Mouse (Mus musculus): ENCODE results near the gene Senp3. TPM values are rescaled to one million over a fixed set of nuclear protein-coding genes. Genes with fewer than 3 reads are reported as not detected.

The Senp3 gene
- polyA plus RNA-seq, 1 experiment from 2014 or later = 125 TPM

- H3K9me3 ChIP-seq = no peaks in the 10 kb centered on the region
- ATAC-seq (ENCODE audit: low FRiP score, low read depth) = no peak
- H3K4me2 ChIP-seq (replicated peaks) = peak within 1 kb of the TSS; percentile 21
- WGBS = 82% methylated on average over 10 of the region's 10 CpGs
- peak within 1 kb of the TSS; percentile 48 for H3K9ac ChIP-seq
- no peak within 1 kb of the TSS for H3K4me3 ChIP-seq
- H3K27ac ChIP-seq = peak within 1 kb of the TSS; percentile 22; the same call in 1 of the 2 replicates
- no peaks in the 10 kb centered on the region for H3K27me3 ChIP-seq
- no peaks in the 10 kb centered on the region for H3K36me3 ChIP-seq
- peaks cover 46% of the 10 kb centered on the region for H3K4me1 ChIP-seq
Observed at GRCm38 (mm10) chr11:69685526-69686148, 3.8 kb upstream of the Senp3 start, which contains the start of gene Tnfsf13. TSS of gene Tnfsf13 (minus strand) at chr11:69685784.

- Histone ChIP-seq H3K36me3 (peaks cover 6% of the 10 kb centered on the region), H3K9me3 (no peaks in the 10 kb centered on the region), H3K4me3 (no peak overlapping the region), H3K27ac (no peak overlapping the region), H3K9ac (peak overlapping the region; percentile 13; the same call in 1 of the 2 replicates), H3K27me3 (no peaks in the 10 kb centered on the region), H3K4me2 (replicated peaks) (no peak overlapping the region), H3K4me1 (peaks cover 53% of the 10 kb centered on the region)
- no peak for ATAC-seq (ENCODE audit: low FRiP score, low read depth)
- WGBS = 85% methylated on average over 6 of the region's 6 CpGs
Observed at GRCm38 (mm10) chr11:69684936-69685335, 3.1 kb upstream of the Senp3 start.

DNA sequence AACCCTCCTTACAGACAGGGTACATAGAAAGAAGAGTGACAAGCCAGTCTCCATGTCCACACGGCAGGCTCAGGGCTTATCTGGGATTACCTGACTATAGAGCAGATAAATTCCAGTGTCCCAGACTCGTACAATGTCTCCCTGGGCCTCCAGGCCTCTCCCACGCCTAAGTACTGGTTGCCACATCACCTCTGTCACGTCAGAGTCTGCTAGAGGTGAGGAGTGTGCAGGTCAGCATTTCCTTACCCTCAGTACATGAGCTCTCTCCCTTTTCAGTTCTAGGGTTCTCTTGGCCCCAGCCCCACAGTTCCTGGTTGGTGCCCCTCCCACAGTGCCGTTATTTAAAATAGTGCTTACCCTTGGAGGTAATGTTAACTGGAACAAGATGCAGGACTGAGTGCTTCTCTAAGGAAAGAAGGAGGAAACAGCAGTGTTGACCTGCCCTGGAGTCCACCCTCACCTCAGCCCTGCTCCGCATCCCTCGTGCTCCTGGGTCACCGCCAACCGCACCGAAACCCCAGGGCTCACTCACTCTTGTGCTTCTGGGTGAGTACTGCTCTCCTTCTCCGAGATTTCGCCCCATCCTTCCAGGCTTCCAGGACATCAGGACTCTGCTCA lies 2.4 kb upstream of the Senp3 start:
- Histone ChIP-seq H3K9me3 (no peaks in the 10 kb centered on the region), H3K27ac (no peak overlapping the region), H3K4me1 (peaks cover 59% of the 10 kb centered on the region), H3K4me3 (no peak overlapping the region), H3K27me3 (no peaks in the 10 kb centered on the region), H3K36me3 (peaks cover 12% of the 10 kb centered on the region), H3K9ac (no peak overlapping the region), H3K4me2 (replicated peaks) (no peak overlapping the region)
- ATAC-seq (ENCODE audit: low FRiP score, low read depth) = no peak
- 79% methylated on average over 12 of the region's 12 CpGs for WGBS

GRCm38 (mm10) chr11:69683576-69683975 lies 1.7 kb upstream of the Senp3 start:
- WGBS = 77% methylated on average over 7 of the region's 7 CpGs
- no peak for ATAC-seq (ENCODE audit: low FRiP score, low read depth)
- H3K4me3 ChIP-seq = no peak overlapping the region
- H3K4me2 ChIP-seq (replicated peaks) = peak overlapping the region; percentile 95
- H3K9ac ChIP-seq = peak overlapping the region; percentile 9; the same call in 1 of the 2 replicates
- H3K4me1 ChIP-seq = peaks cover 60% of the 10 kb centered on the region
- no peaks in the 10 kb centered on the region for H3K9me3 ChIP-seq
- no peaks in the 10 kb centered on the region for H3K27me3 ChIP-seq
- H3K36me3 ChIP-seq = peaks cover 18% of the 10 kb centered on the region
- peak overlapping the region; percentile 95 for H3K27ac ChIP-seq

DNA sequence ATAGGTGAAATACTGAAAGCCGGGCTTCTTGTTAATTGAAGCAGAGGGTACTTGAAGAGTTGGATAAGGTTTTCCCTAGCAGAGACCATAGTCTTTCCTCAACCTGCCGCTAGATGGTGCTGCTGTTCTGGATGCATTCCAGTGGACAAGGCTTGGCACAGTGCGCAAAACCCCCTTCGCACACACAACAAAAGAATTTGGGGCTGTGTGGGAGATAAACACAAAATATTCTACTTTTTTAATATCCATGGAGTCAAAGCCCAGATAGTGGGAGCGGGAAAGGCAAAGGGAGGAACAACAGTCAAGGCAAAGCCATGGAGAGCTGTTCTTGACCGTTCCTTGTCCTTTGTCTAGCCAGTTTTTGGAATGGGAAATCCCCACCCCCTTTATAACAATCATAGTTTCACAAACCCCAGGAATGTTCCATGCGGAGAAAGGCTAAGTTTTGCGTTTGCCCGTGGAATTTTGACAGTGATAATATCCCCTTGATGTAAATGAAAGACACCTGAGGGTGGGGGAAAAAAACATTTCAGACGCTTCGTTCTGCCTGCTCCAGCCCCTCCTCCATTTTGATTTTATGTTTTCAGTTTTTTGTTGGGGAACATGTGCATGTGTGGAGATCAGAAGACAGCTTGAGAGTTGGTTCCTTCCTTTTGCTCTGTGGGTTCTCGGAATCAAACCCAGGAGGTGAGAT lies 1.1 kb upstream of the Senp3 start:
- peaks cover 60% of the 10 kb centered on the region for H3K4me1 ChIP-seq

GRCm38 (mm10) chr11:69682209-69682839 lies 440 bp upstream of the Senp3 start:
- 27% methylated on average over 24 of the region's 24 CpGs for WGBS
- no peak for ATAC-seq (ENCODE audit: low FRiP score, low read depth)
- Histone ChIP-seq H3K4me1 (peaks cover 60% of the 10 kb centered on the region), H3K9me3 (no peaks in the 10 kb centered on the region), H3K27ac (peak overlapping the region; percentile 95), H3K4me2 (replicated peaks) (peak overlapping the region; percentile 95), H3K4me3 (peak overlapping the region; percentile 84), H3K36me3 (peaks cover 31% of the 10 kb centered on the region), H3K9ac (peak overlapping the region; percentile 91), H3K27me3 (no peaks in the 10 kb centered on the region)

More for the DNA sequence above, 1.1 kb upstream of the Senp3 start:
- H3K36me3 ChIP-seq = peaks cover 24% of the 10 kb centered on the region
- peak overlapping the region; percentile 95 for H3K4me2 ChIP-seq (replicated peaks)
- H3K27ac ChIP-seq = peak overlapping the region; percentile 95
- peak; percentile 34; the same call in 1 of the 2 replicates for ATAC-seq (ENCODE audit: low FRiP score, low read depth)
- 14% methylated on average over 12 of the region's 12 CpGs for WGBS
- peak overlapping the region; percentile 9 for H3K9ac ChIP-seq
- H3K9me3 ChIP-seq = no peaks in the 10 kb centered on the region
- H3K27me3 ChIP-seq = no peaks in the 10 kb centered on the region
- peak overlapping the region; percentile 84 for H3K4me3 ChIP-seq

GRCm38 (mm10) chr11:69680136-69680855 lies 1.6 kb downstream of the Senp3 start:
- no peak for ATAC-seq (ENCODE audit: low FRiP score, low read depth)
- Histone ChIP-seq H3K9me3 (no peaks in the 10 kb centered on the region), H3K4me1 (peaks cover 41% of the 10 kb centered on the region), H3K4me3 (peak overlapping the region; percentile 84), H3K27me3 (no peaks in the 10 kb centered on the region), H3K4me2 (replicated peaks) (peak overlapping the region; percentile 95), H3K27ac (no peak overlapping the region), H3K9ac (peak overlapping the region; percentile 91), H3K36me3 (peaks cover 50% of the 10 kb centered on the region)
- 92% methylated on average over 30 of the region's 30 CpGs for WGBS

DNA sequence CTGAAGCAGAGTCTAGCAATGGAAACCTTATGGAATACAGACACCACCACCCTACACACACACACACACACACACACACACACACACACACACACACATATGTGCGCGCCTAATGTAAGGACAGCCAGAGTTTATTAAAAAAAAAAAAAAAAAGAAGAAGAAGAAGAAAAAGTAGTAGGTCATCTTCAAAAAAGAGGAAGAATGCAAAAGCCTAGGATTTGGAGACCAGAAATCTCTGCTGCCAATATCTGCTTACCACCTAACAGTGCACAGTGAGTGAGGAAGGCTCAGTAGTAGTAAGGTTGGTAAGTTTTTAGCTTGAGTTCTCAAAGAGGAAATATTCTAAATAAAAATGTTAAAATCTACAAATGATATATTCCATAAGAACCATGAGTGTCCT lies 2.7 kb downstream of the Senp3 start:
- no peak for ATAC-seq (ENCODE audit: low FRiP score, low read depth)
- WGBS = 100% methylated on average over 2 of the region's 2 CpGs
- no peak overlapping the region for H3K4me3 ChIP-seq
- peaks cover 61% of the 10 kb centered on the region for H3K36me3 ChIP-seq
- H3K4me2 ChIP-seq (replicated peaks) = no peak overlapping the region; the same call in 1 of the 2 replicates
- H3K4me1 ChIP-seq = peaks cover 35% of the 10 kb centered on the region
- no peak overlapping the region for H3K27ac ChIP-seq
- H3K9ac ChIP-seq = no peak overlapping the region
- H3K27me3 ChIP-seq = no peaks in the 10 kb centered on the region
- H3K9me3 ChIP-seq = no peaks in the 10 kb centered on the region

GRCm38 (mm10) chr11:69672211-69672706 lies 9.6 kb downstream of the Senp3 start, which contains the start of gene Eif4a1:
TSS of gene Eif4a1 (minus strand) at chr11:69672423.
- peaks cover 75% of the 10 kb centered on the region for H3K36me3 ChIP-seq
- ATAC-seq (ENCODE audit: low FRiP score, low read depth) = peak; percentile 98
- WGBS = under 1% methylated on average over 36 of the region's 36 CpGs

DNA sequence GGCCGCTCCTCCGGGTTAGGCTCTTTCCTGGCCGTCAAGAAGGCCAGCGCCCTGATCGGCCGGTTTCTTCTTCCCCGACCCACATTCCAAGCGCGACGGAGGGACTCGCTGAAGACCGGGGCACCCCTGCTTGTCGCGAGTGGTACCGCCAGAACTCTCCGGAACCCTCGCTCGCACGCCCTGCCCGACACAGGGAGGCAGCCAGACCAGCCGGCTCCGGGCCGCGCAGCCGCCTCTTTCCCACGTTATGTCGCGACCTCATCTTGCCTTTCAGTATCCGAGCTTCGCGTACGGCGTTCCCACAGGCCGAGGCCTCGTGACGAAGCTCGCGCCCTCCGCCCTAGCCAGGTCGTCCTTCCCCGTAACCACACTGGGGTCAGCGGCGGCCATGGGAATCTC lies 10.2 kb downstream of the Senp3 start:
- Histone ChIP-seq H3K36me3 (peaks cover 75% of the 10 kb centered on the region), H3K4me1 (peaks cover 28% of the 10 kb centered on the region), H3K9me3 (no peaks in the 10 kb centered on the region), H3K27me3 (no peaks in the 10 kb centered on the region), H3K9ac (peak overlapping the region; percentile 100), H3K27ac (peak overlapping the region; percentile 97), H3K4me2 (replicated peaks) (peak overlapping the region; percentile 99), H3K4me3 (peak overlapping the region; percentile 100)
- under 1% methylated on average over 43 of the region's 43 CpGs for WGBS
- 0 out of 2 replicates have a peak, but pooled peaks have one; percentile 10 for ATAC-seq (ENCODE audit: low FRiP score, low read depth)

More at GRCm38 (mm10) chr11:69672211-69672706, 9.6 kb downstream of the Senp3 start, which contains the start of gene Eif4a1:
- Histone ChIP-seq H3K27ac (peak within 1 kb of the TSS; percentile 97), H3K9me3 (no peaks in the 10 kb centered on the region), H3K4me1 (peaks cover 28% of the 10 kb centered on the region), H3K4me3 (peak within 1 kb of the TSS; percentile 100), H3K4me2 (replicated peaks) (peak within 1 kb of the TSS; percentile 99), H3K27me3 (no peaks in the 10 kb centered on the region), H3K9ac (peak within 1 kb of the TSS; percentile 100)
